Mouse (Mus musculus): ENCODE results near the gene Gaa. TPM values are rescaled to one million over a fixed set of nuclear protein-coding genes. Genes with fewer than 3 reads are reported as not detected.

Gaa gene
- polyA plus RNA-seq, 1 experiment from 2014 or later = 74.7 TPM

DNA sequence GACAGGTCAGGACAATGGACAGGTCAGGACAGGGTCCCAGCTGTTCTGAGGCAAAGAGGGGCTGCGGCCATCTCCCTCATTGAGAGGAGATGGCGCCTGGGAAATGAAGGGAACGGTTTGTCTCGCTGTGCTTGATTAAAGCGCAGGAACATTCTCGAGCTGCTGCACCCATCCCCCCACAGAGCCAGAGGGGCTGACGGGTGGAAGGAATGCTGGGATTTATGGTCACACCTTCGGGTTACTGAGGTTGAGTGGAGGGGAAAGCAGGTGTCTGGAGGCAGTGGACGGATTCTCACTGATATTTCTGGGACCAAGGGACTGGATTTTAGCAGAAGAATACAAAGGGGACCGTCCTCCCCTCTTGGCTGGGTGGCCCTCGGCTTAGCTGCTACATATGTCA, 40.2 kb downstream of the Gaa start:
- no peak for ATAC-seq (ENCODE audit: insufficient read depth, low FRiP score)
- H3K27ac ChIP-seq (ENCODE audit: low read length) = no peak overlapping the region
- no peak overlapping the region; the same call in 1 of the 2 replicates for H3K9ac ChIP-seq (ENCODE audit: low read length)
- H3K36me3 ChIP-seq (ENCODE audit: control insufficient read depth, insufficient read depth, low read length) = no peaks in the 10 kb centered on the region
- H3K4me3 ChIP-seq (replicated peaks; ENCODE audit: low read length) = peak overlapping the region; percentile 10; the same call in 1 of the 2 replicates
- no peak overlapping the region for H3K4me2 ChIP-seq (ENCODE audit: low read depth, low read length)
- WGBS = 21% methylated on average over 11 of the region's 11 CpGs
- H3K4me1 ChIP-seq (ENCODE audit: control insufficient read depth, insufficient read depth, low read length) = no peaks in the 10 kb centered on the region
- H3K27me3 ChIP-seq (ENCODE audit: control insufficient read depth, insufficient read depth, low read length) = no peaks in the 10 kb centered on the region
- no peaks in the 10 kb centered on the region for H3K9me3 ChIP-seq (replicated peaks; ENCODE audit: control insufficient read depth, low read length)

GRCm38 (mm10) chr11:119310621-119311020, 42.9 kb downstream of the Gaa start:
- Histone ChIP-seq H3K4me2 (ENCODE audit: low read depth, low read length) (no peak overlapping the region), H3K27me3 (ENCODE audit: control insufficient read depth, insufficient read depth, low read length) (no peaks in the 10 kb centered on the region), H3K36me3 (ENCODE audit: control insufficient read depth, insufficient read depth, low read length) (no peaks in the 10 kb centered on the region), H3K9me3 (replicated peaks; ENCODE audit: control insufficient read depth, low read length) (no peaks in the 10 kb centered on the region), H3K4me1 (ENCODE audit: control insufficient read depth, insufficient read depth, low read length) (no peaks in the 10 kb centered on the region), H3K27ac (ENCODE audit: low read length) (no peak overlapping the region), H3K9ac (ENCODE audit: low read length) (no peak overlapping the region), H3K4me3 (replicated peaks; ENCODE audit: low read length) (no peak overlapping the region)
- no peak for ATAC-seq (ENCODE audit: insufficient read depth, low FRiP score)
- 18% methylated on average over 10 of the region's 10 CpGs for WGBS

GRCm38 (mm10) chr11:119314252-119314936, 46.7 kb downstream of the Gaa start:
- Histone ChIP-seq H3K9me3 (replicated peaks; ENCODE audit: control insufficient read depth, low read length) (no peaks in the 10 kb centered on the region), H3K36me3 (ENCODE audit: control insufficient read depth, insufficient read depth, low read length) (no peaks in the 10 kb centered on the region), H3K27me3 (ENCODE audit: control insufficient read depth, insufficient read depth, low read length) (no peaks in the 10 kb centered on the region), H3K4me2 (ENCODE audit: low read depth, low read length) (no peak overlapping the region), H3K9ac (ENCODE audit: low read length) (no peak overlapping the region; the same call in 1 of the 2 replicates), H3K4me3 (replicated peaks; ENCODE audit: low read length) (no peak overlapping the region), H3K27ac (ENCODE audit: low read length) (no peak overlapping the region), H3K4me1 (ENCODE audit: control insufficient read depth, insufficient read depth, low read length) (no peaks in the 10 kb centered on the region)
- ATAC-seq (ENCODE audit: insufficient read depth, low FRiP score) = peak; percentile 65; the same call in 1 of the 2 replicates
- WGBS = 68% methylated on average over 17 of the region's 17 CpGs

- no peak overlapping the region for H3K27ac ChIP-seq (ENCODE audit: low read length)
- H3K4me3 ChIP-seq (replicated peaks; ENCODE audit: low read length) = no peak overlapping the region
- H3K9ac ChIP-seq (ENCODE audit: low read length) = no peak overlapping the region
- WGBS = 76% methylated on average over 4 of the region's 4 CpGs
- no peaks in the 10 kb centered on the region for H3K9me3 ChIP-seq (replicated peaks; ENCODE audit: control insufficient read depth, low read length)
- no peaks in the 10 kb centered on the region for H3K4me1 ChIP-seq (ENCODE audit: control insufficient read depth, insufficient read depth, low read length)
- no peaks in the 10 kb centered on the region for H3K27me3 ChIP-seq (ENCODE audit: control insufficient read depth, insufficient read depth, low read length)
- no peaks in the 10 kb centered on the region for H3K36me3 ChIP-seq (ENCODE audit: control insufficient read depth, insufficient read depth, low read length)
- ATAC-seq (ENCODE audit: insufficient read depth, low FRiP score) = no peak
- H3K4me2 ChIP-seq (ENCODE audit: low read depth, low read length) = no peak overlapping the region
These were observed 49.0 kb downstream of the Gaa start for GRCm38 (mm10) chr11:119316720-119317119.

GRCm38 (mm10) chr11:119322521-119322920, 54.8 kb downstream of the Gaa start:
- H3K4me3 ChIP-seq (replicated peaks; ENCODE audit: low read length) = no peak overlapping the region
- 73% methylated on average over 13 of the region's 13 CpGs for WGBS
- no peaks in the 10 kb centered on the region for H3K36me3 ChIP-seq (ENCODE audit: control insufficient read depth, insufficient read depth, low read length)

GRCm38 (mm10) chr11:119325068-119325467, 57.4 kb downstream of the Gaa start:
- no peaks in the 10 kb centered on the region for H3K9me3 ChIP-seq (replicated peaks; ENCODE audit: control insufficient read depth, low read length)
- no peaks in the 10 kb centered on the region for H3K36me3 ChIP-seq (ENCODE audit: control insufficient read depth, insufficient read depth, low read length)
- no peak overlapping the region for H3K4me2 ChIP-seq (ENCODE audit: low read depth, low read length)
- H3K4me3 ChIP-seq (replicated peaks; ENCODE audit: low read length) = no peak overlapping the region
- no peak overlapping the region for H3K27ac ChIP-seq (ENCODE audit: low read length)
- H3K27me3 ChIP-seq (ENCODE audit: control insufficient read depth, insufficient read depth, low read length) = no peaks in the 10 kb centered on the region
- no peaks in the 10 kb centered on the region for H3K4me1 ChIP-seq (ENCODE audit: control insufficient read depth, insufficient read depth, low read length)
- no peak overlapping the region for H3K9ac ChIP-seq (ENCODE audit: low read length)
- 76% methylated on average over 1 of the region's 1 CpGs for WGBS
- ATAC-seq (ENCODE audit: insufficient read depth, low FRiP score) = no peak

More at GRCm38 (mm10) chr11:119322521-119322920, 54.8 kb downstream of the Gaa start:
- no peak for ATAC-seq (ENCODE audit: insufficient read depth, low FRiP score)
- H3K4me2 ChIP-seq (ENCODE audit: low read depth, low read length) = no peak overlapping the region
- H3K9me3 ChIP-seq (replicated peaks; ENCODE audit: control insufficient read depth, low read length) = no peaks in the 10 kb centered on the region
- no peak overlapping the region for H3K9ac ChIP-seq (ENCODE audit: low read length)
- H3K4me1 ChIP-seq (ENCODE audit: control insufficient read depth, insufficient read depth, low read length) = no peaks in the 10 kb centered on the region
- no peak overlapping the region for H3K27ac ChIP-seq (ENCODE audit: low read length)
- no peaks in the 10 kb centered on the region for H3K27me3 ChIP-seq (ENCODE audit: control insufficient read depth, insufficient read depth, low read length)

DNA sequence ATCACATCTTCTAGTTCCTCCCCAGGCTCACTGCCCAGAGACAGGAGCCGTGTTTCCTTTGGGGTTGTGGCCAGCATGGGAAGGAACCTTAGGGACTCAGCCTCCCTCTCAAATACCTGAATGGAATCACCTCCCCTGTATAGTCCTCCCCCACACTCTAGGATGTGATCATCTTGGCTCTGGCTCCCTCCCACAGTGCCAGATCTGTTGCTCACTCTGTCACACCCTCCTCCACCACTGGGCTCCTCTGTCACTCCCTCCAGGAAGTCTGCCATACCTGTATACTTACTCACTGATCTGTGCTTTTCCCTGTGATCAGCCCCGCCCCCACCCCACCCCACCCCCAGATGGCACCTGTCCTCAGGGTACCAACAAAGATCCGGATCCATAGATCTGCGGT, 62.9 kb downstream of the Gaa start:
- 57% methylated on average over 4 of the region's 4 CpGs for WGBS
- 0 out of 2 replicates have a peak, but pooled peaks have one; percentile 49 for ATAC-seq (ENCODE audit: insufficient read depth, low FRiP score)
- H3K27ac ChIP-seq (ENCODE audit: low read length) = no peak overlapping the region
- no peaks in the 10 kb centered on the region for H3K27me3 ChIP-seq (ENCODE audit: control insufficient read depth, insufficient read depth, low read length)
- no peaks in the 10 kb centered on the region for H3K9me3 ChIP-seq (replicated peaks; ENCODE audit: control insufficient read depth, low read length)
- H3K36me3 ChIP-seq (ENCODE audit: control insufficient read depth, insufficient read depth, low read length) = no peaks in the 10 kb centered on the region
- H3K4me3 ChIP-seq (replicated peaks; ENCODE audit: low read length) = no peak overlapping the region
- no peaks in the 10 kb centered on the region for H3K4me1 ChIP-seq (ENCODE audit: control insufficient read depth, insufficient read depth, low read length)
- no peak overlapping the region for H3K9ac ChIP-seq (ENCODE audit: low read length)
- no peak overlapping the region for H3K4me2 ChIP-seq (ENCODE audit: low read depth, low read length)

DNA sequence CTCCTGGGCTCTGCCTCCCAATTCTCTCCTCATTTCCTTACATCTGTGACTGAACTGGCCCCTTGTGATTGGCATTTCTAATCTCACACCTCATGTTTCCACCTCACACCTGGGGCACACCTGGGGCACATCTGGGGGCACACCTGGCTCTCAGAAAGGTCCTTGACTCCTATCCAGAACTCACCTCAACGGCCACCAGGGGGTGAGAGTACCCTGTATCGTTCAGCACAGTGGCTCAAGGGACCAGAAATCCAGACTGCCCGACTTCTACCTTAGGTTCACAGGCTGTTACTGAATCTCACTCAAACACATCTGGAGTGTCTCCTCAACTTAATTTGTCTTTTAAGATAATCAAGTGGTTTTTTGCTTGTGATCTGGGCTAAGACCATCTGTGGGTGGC, 64.3 kb downstream of the Gaa start:
- no peak for ATAC-seq (ENCODE audit: insufficient read depth, low FRiP score)
- H3K9ac ChIP-seq (ENCODE audit: low read length) = no peak overlapping the region
- H3K9me3 ChIP-seq (replicated peaks; ENCODE audit: control insufficient read depth, low read length) = no peaks in the 10 kb centered on the region
- WGBS = 39% methylated on average over 3 of the region's 3 CpGs
- no peak overlapping the region for H3K27ac ChIP-seq (ENCODE audit: low read length)
- H3K4me3 ChIP-seq (replicated peaks; ENCODE audit: low read length) = no peak overlapping the region
- no peak overlapping the region for H3K4me2 ChIP-seq (ENCODE audit: low read depth, low read length)
- H3K27me3 ChIP-seq (ENCODE audit: control insufficient read depth, insufficient read depth, low read length) = no peaks in the 10 kb centered on the region
- no peaks in the 10 kb centered on the region for H3K4me1 ChIP-seq (ENCODE audit: control insufficient read depth, insufficient read depth, low read length)
- no peaks in the 10 kb centered on the region for H3K36me3 ChIP-seq (ENCODE audit: control insufficient read depth, insufficient read depth, low read length)
